Mouse (Mus musculus) intestine, embryonic 14.5 days (tissue): ENCODE measurements around the gene Zfand2b. TPM values are rescaled to one million over a fixed set of nuclear protein-coding genes. Genes with fewer than 3 reads are reported as not detected.

ENCODE experiments used
- microRNA-seq: library from miRNA; unstranded; fragments of <30 nt; microRNA quantifications from one replicate; pipeline ENCODE4, GENCODE M21; 2016
- polyA plus RNA-seq: library from polyadenylated mRNA; unstranded; fragments of >200 nt; fragmentation: Nextera tagmentation; extraction: Ambion mirVana; gene quantifications from 2 replicates; pipeline ENCODE4 v1.2.1, GENCODE M21; 2014

Gene Zfand2b
- polyA plus RNA-seq, 1 experiment from 2014 or later: 36.5 TPM

Small RNA genes within 50 kb of the gene (microRNA-seq; reads per million reads assigned to microRNA genes)
- not detected for gene Gm27943

Other genes starting within 250 kb of the Zfand2b start
- gene Cfap65, start 233.0 kb upstream of the Zfand2b start, polyA plus RNA-seq: 0.15 and 0.27 TPM in 2 replicates
- 28.8 and 33.7 TPM in 2 replicates for gene Ihh, start 217.0 kb upstream of the Zfand2b start, polyA plus RNA-seq
- gene Nhej1, start 43.4 kb upstream of the Zfand2b start, polyA plus RNA-seq: 8.3 and 10.5 TPM in 2 replicates
- gene Slc23a3, start 34.8 kb upstream of the Zfand2b start, polyA plus RNA-seq: 1.4 and 1.8 TPM in 2 replicates
- gene Cnppd1, start 25.9 kb upstream of the Zfand2b start, polyA plus RNA-seq: 41.6 and 41.7 TPM in 2 replicates
- gene Retreg2, start 25.9 kb upstream of the Zfand2b start, polyA plus RNA-seq: 50.1 and 51.1 TPM in 2 replicates
- 17.8 and 21.7 TPM in 2 replicates for gene Abcb6, start 11.7 kb downstream of the Zfand2b start, polyA plus RNA-seq
- gene Ankzf1, start 23.5 kb downstream of the Zfand2b start, polyA plus RNA-seq: 20.2 and 23.0 TPM in 2 replicates
- 24.0 and 26.3 TPM in 2 replicates for gene Atg9a, start 23.6 kb downstream of the Zfand2b start, polyA plus RNA-seq
- gene Glb1l, start 42.2 kb downstream of the Zfand2b start, polyA plus RNA-seq: 15.1 and 19.2 TPM in 2 replicates
- gene Stk16, start 42.2 kb downstream of the Zfand2b start, polyA plus RNA-seq: 116 and 131 TPM in 2 replicates
- gene Tuba4a, start 51.2 kb downstream of the Zfand2b start, polyA plus RNA-seq: 68.7 and 86.5 TPM in 2 replicates
- gene A630095N17Rik, start 63.5 kb downstream of the Zfand2b start, polyA plus RNA-seq: not detected in 2 replicates
- 14.2 TPM in 2 replicates for gene Dnajb2, start 67.8 kb downstream of the Zfand2b start, polyA plus RNA-seq
- 2.9 and 3.4 TPM in 2 replicates for gene Ptprn, start 95.9 kb downstream of the Zfand2b start, polyA plus RNA-seq
- gene Resp18, start 109.8 kb downstream of the Zfand2b start, polyA plus RNA-seq: 13.0 and 13.4 TPM in 2 replicates
- 133 and 137 TPM in 2 replicates for gene Dnpep, start 149.3 kb downstream of the Zfand2b start, polyA plus RNA-seq
- gene Des, start 191.7 kb downstream of the Zfand2b start, polyA plus RNA-seq: 72.4 and 73.2 TPM in 2 replicates
- gene Speg, start 206.7 kb downstream of the Zfand2b start, polyA plus RNA-seq: 46.7 and 55.2 TPM in 2 replicates